Mouse (Mus musculus) kidney, adult 2 months (tissue): ENCODE measurements around the gene Fignl2.

ENCODE experiments used
- CTCF ChIP-seq: fragments of 200-500 bp; conservative IDR thresholded peaks from 2 replicates; pipeline ENCODE4 v1.5.1; 2011; ENCODE audit warnings: low read depth, mild to moderate bottlenecking, control low read depth, low read length, moderate library complexity, mixed read lengths; ENCODE audit not compliant: insufficient read depth, insufficient read length
- POLR2A ChIP-seq: fragments of 200-500 bp; IDR thresholded peaks from one replicate; pipeline ENCODE4 v1.6.1; 2011; ENCODE audit warnings: low read depth, low read length, control low read depth

DNA sequence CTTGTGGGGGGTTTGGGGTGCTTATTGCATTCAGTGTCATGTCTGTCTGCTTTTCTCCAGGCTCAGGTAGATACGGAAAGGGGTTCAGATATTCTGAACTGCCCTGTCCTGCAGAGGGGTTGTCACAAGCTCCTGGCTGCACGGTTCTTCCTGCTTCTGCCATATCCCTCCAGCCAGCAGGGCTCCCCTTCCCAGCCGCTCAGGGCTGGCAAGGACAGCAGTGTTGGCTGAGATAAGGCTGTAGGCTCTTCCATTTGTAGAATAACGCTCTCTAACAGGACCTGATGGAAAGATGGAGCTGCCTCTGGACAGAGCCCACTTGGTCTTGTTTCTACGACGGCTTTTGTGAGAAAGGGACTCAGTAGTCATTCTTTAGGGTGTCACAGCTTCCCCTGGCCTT is 36.4 kb downstream of the Fignl2 start:
- TF ChIP-seq CTCF (no peak), POLR2A (no peak)
